Comparison of ENCODE assay signal across 8 mouse cellular contexts in the genomic region with DNA sequence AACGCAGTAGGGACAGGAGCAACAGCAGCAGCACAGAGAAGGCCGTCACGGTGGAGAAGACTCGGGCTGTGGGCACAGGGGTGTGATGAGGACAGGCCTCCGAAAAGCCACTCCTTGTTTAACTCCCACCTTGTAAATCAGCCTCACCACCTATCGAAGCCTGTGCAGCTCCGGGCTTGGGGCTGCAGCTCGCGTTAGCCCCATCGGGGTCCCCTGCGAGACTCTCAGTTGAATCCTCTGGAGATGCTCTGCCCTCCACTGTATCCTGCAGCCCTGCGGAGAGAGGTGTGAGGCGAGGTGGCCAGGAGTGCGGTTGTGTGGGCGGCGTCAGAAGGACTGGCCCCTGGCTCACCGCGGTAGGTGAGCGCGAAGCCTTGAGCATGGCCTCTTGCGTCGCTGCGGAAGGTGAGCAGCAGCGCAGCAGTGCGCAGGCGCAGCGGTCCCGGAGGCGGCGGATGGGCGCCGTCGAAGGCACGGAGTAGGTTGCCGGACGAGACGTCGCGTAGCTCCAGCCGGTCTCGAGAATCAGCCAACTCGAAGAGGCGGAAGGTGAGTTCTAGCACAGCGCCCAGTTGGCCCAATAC. TPM values are rescaled to one million over a fixed set of nuclear protein-coding genes. Genes with fewer than 3 reads are reported as not detected.
DNase-seq lines count a peak whose midpoint lies in the region; ATAC-seq and TF ChIP-seq lines count a peak whose summit lies in the region.
"Had no signal": no experiment of that assay in that cellular context is flagged by ENCODE, and none has a peak within 500 bp of the region (broad histone marks: within the 10 kb centered on the region; RNA-seq: fewer than 3 reads in every experiment).

No protein-coding gene starts in this region.

- TF ChIP-seq POLR2A in testis, adult 2 months (IDR thresholded peaks at IDR 0.05; ENCODE audit: control insufficient read depth, low read depth, low read length), result no peak

- no peak for DNase-seq in testis, postnatal 14 days (ENCODE audit: low spot score)
- DNase-seq in kidney, postnatal 25 days, result peak; percentile 46 to 65
- no peak for DNase-seq in urinary bladder, postnatal 14 days (ENCODE audit: low spot score)
- DNase-seq in left cerebral cortex, postnatal 25 days (ENCODE audit: low spot score in 2 of 2), result no peak

- H3K4me3 ChIP-seq in testis, adult 2 months (ENCODE audit: control insufficient read depth, low read depth, low read length), result peak overlapping the region; percentile 9
- peak overlapping the region; percentile 29 for H3K4me3 ChIP-seq in forebrain, embryonic 13.5 days
- H3K4me3 ChIP-seq in midbrain, embryonic 13.5 days (replicated peaks), result peak overlapping the region; percentile 22
- H3K4me3 ChIP-seq: erythroblast, embryonic 14.5 days had no signal

- H3K27ac ChIP-seq in testis, adult 2 months (ENCODE audit: control insufficient read depth, insufficient read depth, low read depth, low read length), result no peak overlapping the region
- no peak overlapping the region for H3K27ac ChIP-seq in forebrain, embryonic 13.5 days
- H3K27ac ChIP-seq in midbrain, embryonic 13.5 days, result no peak overlapping the region

- TF ChIP-seq CTCF in testis, adult 2 months (IDR thresholded peaks at IDR 0.05; ENCODE audit: control insufficient read depth, insufficient read depth, insufficient replicate concordance, low read depth, low read length), result no peak

- no peak for ATAC-seq in forebrain, embryonic 13.5 days
- no peak for ATAC-seq in midbrain, embryonic 13.5 days

- WGBS in forebrain, embryonic 13.5 days, result 6% methylated on average over 44 of the region's 44 CpGs
- whole genome bisulfite sequencing in midbrain, embryonic 13.5 days, result 9% methylated on average over 44 of the region's 44 CpGs

- peak overlapping the region; percentile 46 for H3K9ac ChIP-seq in forebrain, embryonic 13.5 days
- H3K9ac ChIP-seq in midbrain, embryonic 13.5 days (replicated peaks), result no peak overlapping the region

- H3K36me3 ChIP-seq in testis, adult 2 months (ENCODE audit: control insufficient read depth, insufficient read depth, low read length), result no peaks in the 10 kb centered on the region
- peaks cover 5% of the 10 kb centered on the region for H3K36me3 ChIP-seq in forebrain, embryonic 13.5 days (ENCODE audit: poor library complexity, severe bottlenecking)
- peaks cover 5% of the 10 kb centered on the region for H3K36me3 ChIP-seq in midbrain, embryonic 13.5 days

- H3K9me3 ChIP-seq in forebrain, embryonic 13.5 days (replicated peaks), result no peaks in the 10 kb centered on the region
- no peaks in the 10 kb centered on the region for H3K9me3 ChIP-seq in midbrain, embryonic 13.5 days

- peak overlapping the region; percentile 54 for H3K4me2 ChIP-seq in forebrain, embryonic 13.5 days
- H3K4me2 ChIP-seq in midbrain, embryonic 13.5 days (replicated peaks), result peak overlapping the region; percentile 41

- peaks cover 37% of the 10 kb centered on the region for H3K4me1 ChIP-seq in testis, adult 2 months (ENCODE audit: control insufficient read depth, insufficient read depth, low read length)
- H3K4me1 ChIP-seq in forebrain, embryonic 13.5 days, result peaks cover 54% of the 10 kb centered on the region
- H3K4me1 ChIP-seq in midbrain, embryonic 13.5 days (replicated peaks), result peaks cover 54% of the 10 kb centered on the region

- intact Hi-C loops in left cerebral cortex, postnatal 25 days (cut with DNase I), result no loop called here

- H3K27me3 ChIP-seq in testis, adult 2 months (ENCODE audit: control insufficient read depth, insufficient read depth, low read length), result 0 out of 2 replicates have a peak, but pooled peaks cover 4% of the 10 kb centered on the region
- H3K27me3 ChIP-seq in forebrain, embryonic 13.5 days, result peaks cover 75% of the 10 kb centered on the region
- H3K27me3 ChIP-seq in midbrain, embryonic 13.5 days, result peaks cover 68% of the 10 kb centered on the region

RNA-seq across cellular contexts. Expression of gene Paqr4, which starts 1.6 kb away (rescaled TPM):
- polyA plus RNA-seq in testis, adult 2 months (2012; rRNA removed), result 0.69 and 0.85 TPM in 2 replicates
- 29.8 and 32.7 TPM in 2 replicates for polyA plus RNA-seq in forebrain, embryonic 13.5 days (2015; fragmentation: Nextera tagmentation; extraction: Ambion mirVana)
- 55.8 and 56.8 TPM in 2 replicates for polyA plus RNA-seq in midbrain, embryonic 13.5 days (2015; fragmentation: Nextera tagmentation; extraction: Ambion mirVana)
- 10 to 100 TPM; 52.8 to 58.2 TPM for total RNA-seq in left cerebral cortex, postnatal 25 days (2021)

RNA-seq across cellular contexts. Expression of gene Kremen2, which starts 3.3 kb away (rescaled TPM):
- 0.80 and 0.97 TPM in 2 replicates for polyA plus RNA-seq in testis, adult 2 months (2012; rRNA removed)
- polyA plus RNA-seq in forebrain, embryonic 13.5 days (2015; fragmentation: Nextera tagmentation; extraction: Ambion mirVana), result 0.24 and 0.37 TPM in 2 replicates
- polyA plus RNA-seq in midbrain, embryonic 13.5 days (2015; fragmentation: Nextera tagmentation; extraction: Ambion mirVana), result 0.57 and 0.66 TPM in 2 replicates
- total RNA-seq in left cerebral cortex, postnatal 25 days (2021), result under 1 TPM; 0.60 to 0.71 TPM
- polyA plus RNA-seq: erythroblast, embryonic 14.5 days had no signal

RNA-seq across cellular contexts. Expression of gene Pkmyt1, which starts 16.2 kb away (rescaled TPM):
- polyA plus RNA-seq in testis, adult 2 months (2012; rRNA removed), result 78.6 and 88.6 TPM in 2 replicates
- 36.7 and 41.0 TPM in 2 replicates for polyA plus RNA-seq in forebrain, embryonic 13.5 days (2015; fragmentation: Nextera tagmentation; extraction: Ambion mirVana)
- polyA plus RNA-seq in midbrain, embryonic 13.5 days (2015; fragmentation: Nextera tagmentation; extraction: Ambion mirVana), result 21.4 and 26.5 TPM in 2 replicates
- total RNA-seq in left cerebral cortex, postnatal 25 days (2021), result 1 to 10 TPM; 3.0 to 3.3 TPM

RNA-seq across cellular contexts. Expression of gene 1520401A03Rik, which starts 19.7 kb away (rescaled TPM):
- 6.7 and 7.1 TPM in 2 replicates for polyA plus RNA-seq in testis, adult 2 months (2012; rRNA removed)
- not detected in 2 replicates for polyA plus RNA-seq in forebrain, embryonic 13.5 days (2015; fragmentation: Nextera tagmentation; extraction: Ambion mirVana)
- 0.30 TPM in 1 of 2 replicates, not detected in the other for polyA plus RNA-seq in midbrain, embryonic 13.5 days (2015; fragmentation: Nextera tagmentation; extraction: Ambion mirVana)
- total RNA-seq in left cerebral cortex, postnatal 25 days (2021), result not detected

RNA-seq across cellular contexts. Expression of gene Flywch1, which starts 29.1 kb away (rescaled TPM):
- polyA plus RNA-seq in testis, adult 2 months (2012; rRNA removed), result 155 and 178 TPM in 2 replicates
- 165 and 176 TPM in 2 replicates for polyA plus RNA-seq in forebrain, embryonic 13.5 days (2015; fragmentation: Nextera tagmentation; extraction: Ambion mirVana)
- polyA plus RNA-seq in midbrain, embryonic 13.5 days (2015; fragmentation: Nextera tagmentation; extraction: Ambion mirVana), result 238 and 243 TPM in 2 replicates
- 100 to 1,000 TPM; 304 to 305 TPM for total RNA-seq in left cerebral cortex, postnatal 25 days (2021)

Comparison
In these comparisons a context has a peak if more than half of its experiments do, and no peak if none do; other contexts are left out.
1. DNase-seq: peak in kidney, postnatal 25 days (2 of 2); none in testis, postnatal 14 days (single experiment), urinary bladder, postnatal 14 days (single experiment) and left cerebral cortex, postnatal 25 days (0 of 2).
2. RNA of gene Paqr4, which starts 1.6 kb away (polyA plus RNA-seq): 55.8 to 56.8 TPM in midbrain, embryonic 13.5 days and 29.8 to 32.7 TPM in forebrain, embryonic 13.5 days; 0.69 to 0.85 TPM in testis, adult 2 months; every median in the first group is over 10 times any median in the second.
3. Peak in every context shown above with its lines, with median percentiles within 50 percentile points of each other: H3K4me3 ChIP-seq.